Mouse (Mus musculus): Measurements from ENCODE around the gene Proz.

Proz gene

GRCm38 (mm10) chr8:13105908-13106551 is 45.3 kb downstream of the Proz start:
- no peak for DNase-seq (ENCODE audit: low read depth, low spot score)

- no peak for DNase-seq (ENCODE audit: low read depth, low spot score)
These were observed 47.4 kb downstream of the Proz start for GRCm38 (mm10) chr8:13107990-13108638.

- DNase-seq (ENCODE audit: low read depth, low spot score): no peak
These were observed 48.3 kb downstream of the Proz start for GRCm38 (mm10) chr8:13108967-13109366.

- DNase-seq (ENCODE audit: low read depth, low spot score): no peak
These were observed 48.8 kb downstream of the Proz start for GRCm38 (mm10) chr8:13109416-13109960.

- DNase-seq (ENCODE audit: low read depth, low spot score): no peak
These were observed 51.2 kb downstream of the Proz start for GRCm38 (mm10) chr8:13111917-13112316.

- no peak for DNase-seq (ENCODE audit: low read depth, low spot score)
These were observed 52.5 kb downstream of the Proz start for GRCm38 (mm10) chr8:13113232-13113631.

GRCm38 (mm10) chr8:13117096-13117495 is 56.4 kb downstream of the Proz start:
- DNase-seq (ENCODE audit: low read depth, low spot score): no peak

GRCm38 (mm10) chr8:13118516-13118915 is 57.8 kb downstream of the Proz start:
- DNase-seq (ENCODE audit: low read depth, low spot score): no peak

GRCm38 (mm10) chr8:13120882-13121665 is 60.4 kb downstream of the Proz start:
- DNase-seq (ENCODE audit: low read depth, low spot score): no peak

- no peak for DNase-seq (ENCODE audit: low read depth, low spot score)
These were observed 62.2 kb downstream of the Proz start for GRCm38 (mm10) chr8:13122887-13123421.

- DNase-seq (ENCODE audit: low read depth, low spot score): no peak
These were observed 64.2 kb downstream of the Proz start for GRCm38 (mm10) chr8:13124897-13125296.

Data from mesoderm, embryonic 11.5 days (tissue).